Mouse (Mus musculus) macrophage (primary cell): ENCODE measurements around the gene Gadd45g. TPM values are rescaled to one million over a fixed set of nuclear protein-coding genes. Genes with fewer than 3 reads are reported as not detected.

ENCODE experiments used
- H3K27ac ChIP-seq: fragments of 350-480 bp; formaldehyde crosslinking; 2 replicates; pipeline ENCODE4 v1.9.0; 2021
- H3K36me3 ChIP-seq: fragments of 350-480 bp; formaldehyde crosslinking; 2 replicates; pipeline ENCODE4 v1.9.0; 2021; ENCODE audit errors: inconsistent target
- H3K4me3 ChIP-seq: fragments of 350-480 bp; formaldehyde crosslinking; 2 replicates; pipeline ENCODE4 v1.9.0; 2021; ENCODE audit errors: inconsistent target
- H3K79me2 ChIP-seq: fragments of 350-480 bp; formaldehyde crosslinking; 2 replicates; pipeline ENCODE4 v1.9.0; 2021; ENCODE audit errors: inconsistent target
- WGBS: methylation state at CpG from one replicate; pipeline ENCODE4 v1.1.7; 2026; ENCODE audit warnings: inconsistent platforms; ENCODE audit not compliant: missing documents; 5-methylcytosine and 5-hydroxymethylcytosine counted together
- polyA plus RNA-seq: library from polyadenylated mRNA; stranded (reverse); fragments of 250-400 nt; gene quantifications from 3 replicates; pipeline ENCODE4 v1.2.4, GENCODE M21; 2018; ENCODE audit warnings: inconsistent platforms

The Gadd45g gene
- polyA plus RNA-seq, 1 experiment from 2014 or later: 8.9 TPM

DNA sequence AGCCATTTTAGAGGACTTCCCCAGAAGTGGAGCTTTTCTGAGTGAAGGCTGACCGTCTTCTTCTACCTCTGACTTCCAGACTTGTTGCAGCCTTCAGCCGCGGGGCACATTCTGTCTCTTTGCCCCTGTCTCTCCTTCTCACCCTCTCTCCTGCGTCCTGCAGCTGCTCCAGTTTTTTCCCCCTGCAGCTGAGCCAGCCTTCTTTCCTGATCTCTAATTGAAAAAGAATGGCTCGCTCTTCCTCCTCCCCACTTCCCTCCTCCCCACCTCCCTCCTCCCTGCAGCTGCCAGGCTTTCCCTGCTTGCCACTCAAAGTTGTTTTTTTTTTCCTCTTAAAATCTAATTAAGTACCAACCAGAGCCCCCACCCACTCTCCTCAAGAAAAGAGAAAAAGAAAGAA, 4.3 kb upstream of the Gadd45g start:
- H3K79me2 ChIP-seq: peaks cover 7% of the 10 kb centered on the region

DNA sequence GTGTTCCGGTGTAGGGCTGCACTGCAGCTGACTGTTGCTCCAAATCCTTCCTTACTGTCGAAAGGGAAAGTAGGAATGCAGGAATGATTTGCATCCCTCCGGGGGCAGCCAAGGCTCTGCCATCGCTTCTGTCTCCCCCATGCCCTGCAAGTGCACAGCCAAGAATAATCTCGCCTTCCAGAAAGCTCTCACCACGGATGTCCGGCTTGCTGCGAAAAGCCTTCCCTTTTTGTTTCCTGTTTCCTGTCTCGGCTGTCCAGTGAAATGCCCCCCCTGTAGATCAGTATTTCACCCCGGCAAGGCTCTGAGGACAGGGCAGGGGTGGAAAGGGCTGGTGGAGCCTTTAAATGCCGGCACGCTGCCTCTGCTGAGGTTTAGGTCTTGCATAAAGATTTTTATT, 3.7 kb upstream of the Gadd45g start:
- 3% methylated on average over 12 of the region's 12 CpGs for WGBS
- H3K79me2 ChIP-seq: peaks cover 12% of the 10 kb centered on the region
- H3K27ac ChIP-seq: peak overlapping the region; percentile 62
- peak overlapping the region; percentile 5; the same call in 1 of the 2 replicates for H3K4me3 ChIP-seq
- H3K36me3 ChIP-seq: no peaks in the 10 kb centered on the region

More for the DNA sequence above, 4.3 kb upstream of the Gadd45g start:
- 40% methylated on average over 4 of the region's 5 CpGs for WGBS
- Histone ChIP-seq H3K36me3 (no peaks in the 10 kb centered on the region), H3K4me3 (no peak overlapping the region), H3K27ac (peak overlapping the region; percentile 62)

DNA sequence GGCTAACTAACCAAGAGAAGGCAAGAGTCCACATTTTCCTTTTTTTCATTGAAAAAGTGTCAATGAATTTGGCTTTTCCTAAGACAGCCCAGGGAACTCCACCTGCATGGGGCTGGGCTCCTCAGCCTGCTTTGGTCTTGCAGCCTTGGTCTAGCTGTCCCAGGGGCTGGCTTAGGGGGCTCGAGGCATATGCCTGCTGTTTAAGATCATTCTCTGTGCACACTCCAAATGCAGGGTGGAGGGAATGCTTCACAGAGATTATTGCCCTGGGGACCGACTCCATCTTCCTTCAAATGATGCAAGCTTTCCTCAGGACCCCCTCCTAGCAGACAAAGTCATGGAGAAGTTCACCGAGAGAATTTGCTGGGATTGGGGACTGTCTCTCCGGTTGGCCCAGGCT, 3.2 kb upstream of the Gadd45g start:
- H3K79me2 ChIP-seq: peaks cover 12% of the 10 kb centered on the region
- no peaks in the 10 kb centered on the region for H3K36me3 ChIP-seq
- H3K27ac ChIP-seq: peak overlapping the region; percentile 62
- WGBS: 66% methylated on average over 4 of the region's 4 CpGs
- no peak overlapping the region for H3K4me3 ChIP-seq

DNA sequence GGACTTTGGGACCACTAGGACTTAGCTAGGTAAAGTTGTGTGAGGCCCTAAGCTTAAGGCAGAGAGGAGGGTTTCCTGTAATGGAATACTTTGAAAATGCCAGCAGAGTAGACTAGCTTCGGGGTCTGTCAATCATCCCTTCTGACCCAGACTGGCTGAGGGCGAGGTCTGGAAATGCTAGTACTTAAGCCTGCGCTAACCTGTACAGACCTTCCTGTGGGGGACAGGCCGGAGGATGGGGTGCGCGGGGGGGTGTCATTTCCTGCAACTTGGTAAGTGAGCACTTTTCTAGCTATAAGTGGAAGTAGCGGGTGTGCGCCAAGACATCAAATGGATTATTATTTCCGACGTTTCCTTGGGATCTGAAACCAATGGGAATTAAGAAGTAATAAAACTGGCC, 2.4 kb upstream of the Gadd45g start:
- Histone ChIP-seq H3K27ac (no peak overlapping the region), H3K79me2 (peaks cover 12% of the 10 kb centered on the region), H3K36me3 (no peaks in the 10 kb centered on the region), H3K4me3 (no peak overlapping the region)
- 49% methylated on average over 10 of the region's 10 CpGs for WGBS

DNA sequence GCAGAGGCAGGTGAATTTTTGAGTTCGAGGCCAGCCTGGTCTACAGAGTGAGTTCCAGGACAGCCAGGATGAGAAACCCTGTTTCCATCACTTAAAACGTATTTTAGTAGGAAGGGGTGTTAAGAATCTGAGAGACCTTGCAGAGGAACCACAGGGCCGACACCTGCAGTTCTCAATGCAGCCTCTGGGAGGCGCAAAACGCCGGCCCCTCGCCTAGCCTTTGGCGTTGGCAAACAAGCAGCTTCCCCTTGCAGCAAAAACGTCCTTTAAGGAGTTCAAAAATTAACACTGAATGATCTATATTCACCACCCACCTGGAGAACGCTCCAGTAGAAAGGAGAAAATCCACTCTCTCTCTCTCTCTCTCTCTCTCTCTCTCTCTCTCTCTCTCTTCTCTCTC, 1.8 kb upstream of the Gadd45g start:
- no peak overlapping the region for H3K27ac ChIP-seq
- peaks cover 12% of the 10 kb centered on the region for H3K79me2 ChIP-seq
- WGBS: 17% methylated on average over 10 of the region's 10 CpGs
- H3K4me3 ChIP-seq: no peak overlapping the region
- no peaks in the 10 kb centered on the region for H3K36me3 ChIP-seq

DNA sequence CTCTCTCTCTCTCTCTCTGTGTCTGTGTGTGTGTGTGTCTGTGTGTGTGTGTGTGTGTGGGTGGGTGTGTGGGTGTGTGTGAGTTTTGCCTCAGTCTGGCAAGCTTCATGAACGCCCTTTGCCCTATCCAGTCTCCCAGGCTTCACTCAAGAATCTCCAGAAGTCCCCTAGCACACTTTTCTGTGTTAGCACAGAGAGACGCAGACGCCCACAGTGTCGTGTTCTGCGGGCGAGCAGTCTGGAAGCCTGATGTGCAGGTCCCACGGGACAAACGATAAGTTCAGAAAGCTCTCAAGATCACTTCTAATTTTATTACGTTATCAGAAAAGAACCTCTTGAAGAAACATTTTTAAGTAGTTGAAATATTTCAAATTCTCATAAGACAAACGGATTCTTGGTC, 1.4 kb upstream of the Gadd45g start:
- H3K4me3 ChIP-seq: no peak overlapping the region
- no peaks in the 10 kb centered on the region for H3K36me3 ChIP-seq
- 0 out of 2 replicates have a peak overlapping the region, but pooled peaks have one; percentile 74 for H3K27ac ChIP-seq
- peaks cover 12% of the 10 kb centered on the region for H3K79me2 ChIP-seq
- 33% methylated on average over 10 of the region's 10 CpGs for WGBS

DNA sequence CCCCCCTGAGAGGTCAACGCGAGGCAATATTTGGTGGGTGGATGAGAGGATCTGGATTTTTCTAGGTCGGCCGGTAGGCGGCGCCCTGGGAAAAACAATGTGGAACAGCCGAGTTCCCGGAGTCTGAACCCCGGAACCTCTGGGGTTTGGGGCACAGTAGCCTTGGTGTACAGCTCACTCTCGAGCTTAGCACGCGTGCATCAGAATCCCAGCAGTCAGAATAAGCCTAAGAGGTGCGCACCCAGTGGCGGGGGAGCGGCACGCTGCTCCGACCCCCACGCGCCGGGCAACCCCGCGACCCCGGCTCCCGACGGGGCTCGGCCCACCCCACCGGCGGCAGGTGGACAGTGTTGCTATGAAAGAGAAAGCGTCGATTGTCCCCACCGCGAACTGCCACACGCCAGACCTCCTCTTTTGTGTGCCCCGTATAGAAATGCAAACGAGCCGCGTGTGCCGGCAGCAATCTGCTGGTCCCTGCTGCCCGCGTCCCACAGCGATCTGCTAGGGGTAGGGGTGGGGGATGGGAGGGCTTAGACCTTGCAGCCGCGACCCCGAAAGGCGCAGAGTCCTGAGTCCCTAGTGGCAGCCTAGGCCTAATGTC, 787 bp upstream of the Gadd45g start:
- Histone ChIP-seq H3K4me3 (peak overlapping the region; percentile 69), H3K79me2 (peaks cover 12% of the 10 kb centered on the region), H3K27ac (peak overlapping the region; percentile 74), H3K36me3 (no peaks in the 10 kb centered on the region)
- whole genome bisulfite sequencing: under 1% methylated on average over 44 of the region's 45 CpGs

DNA sequence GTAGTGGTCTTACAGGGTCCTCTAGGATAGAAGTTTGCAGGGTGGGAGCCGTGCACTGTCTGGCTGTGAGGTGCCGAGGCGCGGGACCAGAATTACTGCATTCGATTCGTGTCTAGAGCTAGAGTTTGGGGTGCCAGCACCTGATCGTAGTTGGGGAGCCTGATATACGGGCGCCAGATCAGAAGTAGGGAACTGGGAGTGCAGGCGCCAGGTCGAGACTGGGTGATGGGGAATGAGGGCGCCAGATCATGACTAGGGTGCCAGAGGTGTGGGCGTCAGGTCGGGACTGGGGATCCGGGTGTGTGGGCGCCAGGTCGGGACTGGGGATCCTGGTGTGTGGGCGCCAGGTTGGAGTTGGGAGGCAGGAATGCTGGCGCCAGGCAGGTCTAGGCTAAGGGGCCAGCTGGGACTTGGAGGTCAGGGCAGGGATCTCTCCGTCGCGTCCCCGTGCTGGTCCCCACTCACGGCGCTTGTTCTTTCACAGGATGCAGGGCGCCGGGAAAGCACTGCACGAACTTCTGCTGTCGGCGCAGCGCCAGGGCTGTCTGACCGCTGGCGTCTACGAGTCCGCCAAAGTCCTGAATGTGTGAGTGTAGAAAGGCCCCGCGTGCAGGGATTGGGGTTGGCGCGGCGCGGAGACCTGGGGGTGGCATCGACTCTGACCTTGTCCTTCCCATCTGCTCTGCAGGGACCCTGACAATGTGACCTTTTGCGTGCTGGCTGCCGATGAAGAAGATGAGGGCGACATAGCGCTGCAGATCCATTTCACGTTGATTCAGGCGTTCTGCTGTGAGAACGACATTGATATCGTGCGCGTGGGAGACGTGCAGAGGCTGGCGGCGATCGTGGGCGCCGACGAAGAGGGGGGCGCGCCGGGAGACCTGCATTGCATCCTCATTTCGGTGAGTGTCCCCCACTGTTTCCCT, 653 bp downstream of the Gadd45g start:
- Histone ChIP-seq H3K4me3 (peak overlapping the region; percentile 69), H3K36me3 (no peaks in the 10 kb centered on the region), H3K27ac (peak overlapping the region; percentile 79), H3K79me2 (peaks cover 12% of the 10 kb centered on the region)
- WGBS: 1% methylated on average over 63 of the region's 63 CpGs

DNA sequence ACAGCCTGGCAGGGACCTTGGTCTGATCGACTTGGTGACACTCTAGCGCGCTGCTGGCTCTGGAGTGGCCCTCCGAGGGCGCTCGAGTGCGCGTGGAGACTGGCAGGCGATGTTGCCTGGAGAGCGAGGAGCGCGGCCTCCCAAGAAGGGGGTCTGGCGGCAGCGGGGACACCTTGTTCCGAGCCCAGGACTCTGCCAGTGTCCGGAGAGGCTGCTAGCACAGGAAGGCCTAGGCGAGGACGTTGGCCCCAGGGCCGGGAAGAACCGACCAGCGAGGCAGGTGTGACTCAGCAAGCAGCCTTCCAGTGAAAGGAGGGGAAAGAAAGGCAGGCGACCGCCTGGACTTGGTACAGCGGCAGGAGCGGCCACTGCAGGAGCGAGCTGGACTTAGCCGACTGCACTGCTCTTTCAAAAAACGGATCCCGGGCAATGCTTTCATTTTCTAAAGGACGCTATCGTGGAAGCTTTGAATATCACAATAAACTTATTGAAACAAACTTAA, 1.6 kb downstream of the Gadd45g start:
- peak overlapping the region; percentile 79 for H3K27ac ChIP-seq
- H3K4me3 ChIP-seq: peak overlapping the region; percentile 69
- H3K36me3 ChIP-seq: no peaks in the 10 kb centered on the region
- peaks cover 12% of the 10 kb centered on the region for H3K79me2 ChIP-seq
- WGBS: 1% methylated on average over 31 of the region's 31 CpGs

DNA sequence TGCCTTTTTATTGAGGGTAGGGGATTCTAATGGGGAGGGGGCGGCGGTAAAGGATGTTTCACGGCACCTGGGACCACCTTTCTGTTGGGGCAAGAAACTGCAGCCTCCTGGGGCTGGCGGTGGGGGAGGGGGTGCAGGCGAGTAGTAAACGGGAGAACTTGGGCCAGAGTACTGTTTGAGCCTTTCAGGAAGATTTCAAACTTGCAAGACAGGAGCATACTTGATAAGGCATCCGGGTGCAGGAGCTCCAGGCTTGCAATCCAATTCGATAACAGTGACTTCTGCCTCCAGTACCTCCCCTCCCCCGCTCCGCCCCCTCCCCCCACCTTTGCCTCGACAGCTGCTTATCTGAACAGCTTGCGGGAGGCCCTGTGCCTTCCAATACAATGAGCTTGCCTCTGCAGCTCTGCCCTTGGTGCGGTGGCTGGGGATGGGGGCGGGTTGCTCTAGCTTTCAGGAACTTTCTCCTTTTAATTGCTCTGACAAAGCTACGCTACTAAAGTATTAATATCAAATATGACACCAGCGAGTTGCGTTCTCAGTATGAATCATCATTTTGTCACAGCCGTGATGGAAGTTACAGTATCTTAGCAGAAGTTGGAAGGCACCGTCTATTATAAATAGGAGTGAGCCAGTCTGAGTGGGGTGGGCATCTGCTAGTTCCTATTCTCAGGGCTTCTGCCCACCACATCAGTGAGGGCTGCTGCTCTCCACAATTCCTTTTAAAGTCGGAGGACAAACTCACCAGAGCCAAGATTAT, 2.2 kb downstream of the Gadd45g start:
- H3K4me3 ChIP-seq: peak overlapping the region; percentile 69
- WGBS: under 1% methylated on average over 20 of the region's 20 CpGs
- H3K79me2 ChIP-seq: peaks cover 12% of the 10 kb centered on the region
- no peaks in the 10 kb centered on the region for H3K36me3 ChIP-seq
- H3K27ac ChIP-seq: peak overlapping the region; percentile 79

DNA sequence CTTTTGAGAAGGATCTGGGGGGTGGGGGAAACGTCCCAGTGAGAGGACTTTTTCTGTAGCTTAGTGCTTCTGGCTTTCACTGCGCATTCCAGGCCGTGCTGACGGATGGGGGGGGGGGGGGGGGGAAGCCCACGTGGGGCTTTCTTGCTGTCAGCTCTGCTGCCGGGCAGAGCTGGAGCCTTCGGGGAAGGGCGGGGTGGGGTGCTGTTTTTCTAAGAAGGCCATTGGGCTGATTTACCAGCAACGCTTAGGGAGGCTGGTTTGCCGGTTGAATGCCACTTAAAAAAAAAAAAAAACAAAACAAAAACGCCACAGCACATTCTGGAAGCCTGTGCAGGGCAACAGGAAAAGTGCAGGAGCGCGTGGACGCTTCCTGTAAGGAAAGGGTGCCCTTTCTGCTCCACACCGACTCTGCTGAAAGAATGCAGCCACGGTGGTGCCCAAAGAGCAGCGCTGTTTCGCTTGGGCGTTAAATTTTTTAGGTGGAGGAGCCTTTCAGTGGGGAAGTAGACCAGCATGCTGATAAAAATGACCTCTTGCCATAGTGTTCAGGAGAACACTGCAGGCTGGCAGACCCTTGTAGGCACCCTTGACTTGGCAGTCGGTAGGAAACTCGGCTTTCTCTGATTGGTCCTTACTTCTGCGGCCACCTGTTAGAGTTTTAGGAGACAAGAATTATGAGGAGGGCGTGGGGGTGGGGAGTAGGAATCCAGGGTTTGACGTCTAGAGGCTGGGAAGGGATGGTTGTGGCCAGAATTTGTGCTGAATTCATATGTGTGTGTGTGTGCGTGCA, 3.0 kb downstream of the Gadd45g start:
- H3K36me3 ChIP-seq: no peaks in the 10 kb centered on the region
- peak overlapping the region; percentile 79 for H3K27ac ChIP-seq
- peak overlapping the region; percentile 69; the same call in 1 of the 2 replicates for H3K4me3 ChIP-seq
- 14% methylated on average over 24 of the region's 25 CpGs for WGBS
- peaks cover 12% of the 10 kb centered on the region for H3K79me2 ChIP-seq

DNA sequence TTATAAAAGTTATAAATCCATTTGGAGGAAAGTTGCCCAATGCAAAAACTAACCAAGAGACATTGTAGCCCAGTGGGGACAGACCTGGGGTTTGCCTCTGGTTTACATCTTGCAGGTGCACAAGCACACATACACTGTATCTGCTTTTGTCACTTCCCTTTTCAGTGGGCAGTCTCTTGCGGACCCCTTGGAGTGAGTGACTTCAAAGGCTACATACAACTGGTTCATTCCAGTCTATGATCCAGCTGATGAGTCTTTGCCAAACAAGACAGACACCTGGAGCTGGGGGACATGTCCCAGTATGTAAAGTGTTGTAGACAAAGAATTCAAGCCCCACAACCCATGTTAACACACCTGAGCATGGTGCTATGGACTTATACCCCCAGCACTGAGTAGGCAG, 4.1 kb downstream of the Gadd45g start:
- 71% methylated on average over 1 of the region's 1 CpGs for WGBS
- Histone ChIP-seq H3K36me3 (no peaks in the 10 kb centered on the region), H3K27ac (no peak overlapping the region), H3K4me3 (no peak overlapping the region), H3K79me2 (peaks cover 12% of the 10 kb centered on the region)

DNA sequence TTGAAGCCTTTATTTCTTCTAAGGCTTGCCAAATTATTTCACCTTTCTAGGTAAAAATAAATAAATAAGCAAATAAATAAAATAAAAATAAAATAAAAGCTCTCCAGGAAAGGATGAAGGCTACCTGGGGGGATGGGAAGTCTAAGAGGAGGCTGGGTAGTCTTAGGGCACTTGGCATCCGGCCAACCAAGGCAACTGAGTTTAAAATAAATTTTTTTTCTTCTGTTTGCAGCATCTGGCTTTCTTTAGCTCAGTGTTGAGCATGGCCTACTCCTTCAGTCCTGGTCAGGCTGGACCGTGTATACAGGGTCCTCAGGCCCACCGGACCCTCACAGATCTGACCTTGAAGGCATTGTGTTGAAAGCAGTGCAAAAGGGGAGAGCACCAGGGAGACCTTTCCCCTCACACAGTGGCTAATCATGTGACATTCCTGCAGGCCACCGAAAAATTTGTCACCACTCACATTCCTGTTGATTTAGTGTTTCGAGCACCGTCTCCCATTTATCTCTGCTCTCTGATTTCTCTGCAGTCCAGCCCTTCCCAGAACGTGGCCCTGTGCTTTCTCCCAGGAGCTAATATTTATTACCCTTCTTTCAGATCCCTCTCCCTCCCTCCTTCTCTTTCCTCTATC, 6.2 kb downstream of the Gadd45g start:
- no peak overlapping the region for H3K4me3 ChIP-seq
- H3K27ac ChIP-seq: no peak overlapping the region
- WGBS: 81% methylated on average over 7 of the region's 7 CpGs
- H3K36me3 ChIP-seq: no peaks in the 10 kb centered on the region
- no peaks in the 10 kb centered on the region for H3K79me2 ChIP-seq
